Mouse (Mus musculus) brown adipose tissue, adult 24 weeks (tissue): ENCODE results near the gene Npffr2. TPM values are rescaled to one million over a fixed set of nuclear protein-coding genes. Genes with fewer than 3 reads are reported as not detected.

ENCODE experiments used
- H3K27ac ChIP-seq: fragments of 200-500 bp; replicated peaks from 2 replicates; pipeline ENCODE4 v1.5.1; 2012; ENCODE audit warnings: low read depth, mild to moderate bottlenecking, low read length
- H3K4me1 ChIP-seq: fragments of 200-500 bp; 2 replicates; pipeline ENCODE4 v1.6.1; 2012; ENCODE audit warnings: low read length, mixed read lengths; ENCODE audit not compliant: control insufficient read depth, insufficient read depth, insufficient read length
- H3K4me3 ChIP-seq: fragments of 200-500 bp; 2 replicates; pipeline ENCODE4 v1.5.1; 2012; ENCODE audit warnings: low read depth, mild to moderate bottlenecking, low read length, moderate library complexity; ENCODE audit not compliant: insufficient read depth
- polyA plus RNA-seq: library from polyadenylated mRNA; stranded (reverse); fragments of >200 nt; gene quantifications from 2 replicates; pipeline ENCODE4 v1.2.4, GENCODE M21; 2012; ENCODE audit not compliant: missing spikeins, insufficient read depth, insufficient read length

Gene Npffr2
- polyA plus RNA-seq, 1 experiment: not detected

DNA sequence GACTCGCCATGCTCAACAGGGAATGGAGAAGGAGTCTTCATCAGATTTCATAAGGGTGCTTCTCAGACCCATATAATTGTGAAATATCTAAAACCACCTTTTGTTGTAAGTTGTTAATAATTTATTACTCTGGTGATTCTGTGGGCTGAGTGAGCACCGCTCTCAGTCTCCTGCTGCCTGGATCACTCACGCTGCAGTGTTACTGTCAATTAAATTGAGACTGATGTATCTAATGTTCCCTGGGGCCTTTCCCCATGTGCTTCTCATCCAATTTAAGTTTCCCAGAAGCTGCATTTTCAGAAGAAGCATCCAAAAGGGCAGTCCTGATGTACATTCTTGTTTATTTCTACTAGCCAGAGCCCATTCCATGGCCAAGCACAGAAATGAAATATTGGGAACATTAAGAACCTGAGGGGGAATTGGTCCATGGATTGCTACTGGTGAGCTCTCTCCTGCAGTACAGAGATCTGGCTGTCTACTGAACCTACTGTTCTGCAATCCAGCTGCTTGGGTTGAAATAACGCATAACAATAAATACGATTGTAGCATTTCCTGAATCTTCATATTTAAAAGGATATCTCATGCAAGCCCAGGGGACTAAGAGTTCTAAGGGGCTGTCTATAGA lies 54.6 kb downstream of the Npffr2 start:
- no peak overlapping the region for H3K4me3 ChIP-seq
- H3K4me1 ChIP-seq: no peaks in the 10 kb centered on the region
- no peak overlapping the region for H3K27ac ChIP-seq

DNA sequence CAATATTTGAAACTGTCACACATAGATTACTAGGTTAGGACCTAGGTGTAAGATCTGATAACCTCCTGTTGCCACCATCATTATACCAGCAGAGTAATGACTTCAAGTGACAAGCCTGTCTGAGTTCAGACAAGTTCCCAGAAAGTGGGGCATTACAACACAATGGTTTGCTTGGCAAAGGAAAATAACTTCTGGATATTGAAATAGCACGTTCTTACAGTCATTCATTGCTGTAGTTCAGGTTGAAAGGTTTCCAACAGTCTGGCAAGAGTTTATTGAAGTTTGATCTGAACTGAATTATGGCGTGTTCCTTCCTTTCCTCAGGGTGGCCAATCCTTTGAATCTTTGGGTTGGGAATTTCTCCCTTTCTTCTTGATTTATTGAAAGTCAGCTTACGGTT lies 57.8 kb downstream of the Npffr2 start:
- Histone ChIP-seq H3K4me1 (no peaks in the 10 kb centered on the region), H3K27ac (no peak overlapping the region), H3K4me3 (no peak overlapping the region)

DNA sequence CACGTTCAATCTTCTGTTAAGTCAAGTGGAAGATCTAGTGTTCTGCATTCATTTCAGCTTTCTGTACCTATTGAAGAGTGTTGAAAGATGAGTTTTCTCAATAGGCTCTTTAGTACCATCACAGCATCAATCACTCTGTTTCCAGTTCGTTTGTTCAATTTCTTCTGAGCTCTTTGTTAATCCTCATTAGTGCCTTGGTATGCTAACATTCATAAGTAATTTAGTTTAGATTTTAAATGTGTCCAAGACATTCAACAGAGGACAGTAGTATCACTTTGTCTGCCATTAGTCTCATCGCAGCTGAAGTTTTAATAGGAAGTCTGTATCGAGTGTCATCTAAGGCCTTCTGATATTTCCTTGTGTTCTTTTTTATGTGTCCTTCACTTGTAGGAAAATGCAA lies 65.1 kb downstream of the Npffr2 start:
- H3K4me3 ChIP-seq: no peak overlapping the region
- H3K27ac ChIP-seq: no peak overlapping the region
- no peaks in the 10 kb centered on the region for H3K4me1 ChIP-seq

DNA sequence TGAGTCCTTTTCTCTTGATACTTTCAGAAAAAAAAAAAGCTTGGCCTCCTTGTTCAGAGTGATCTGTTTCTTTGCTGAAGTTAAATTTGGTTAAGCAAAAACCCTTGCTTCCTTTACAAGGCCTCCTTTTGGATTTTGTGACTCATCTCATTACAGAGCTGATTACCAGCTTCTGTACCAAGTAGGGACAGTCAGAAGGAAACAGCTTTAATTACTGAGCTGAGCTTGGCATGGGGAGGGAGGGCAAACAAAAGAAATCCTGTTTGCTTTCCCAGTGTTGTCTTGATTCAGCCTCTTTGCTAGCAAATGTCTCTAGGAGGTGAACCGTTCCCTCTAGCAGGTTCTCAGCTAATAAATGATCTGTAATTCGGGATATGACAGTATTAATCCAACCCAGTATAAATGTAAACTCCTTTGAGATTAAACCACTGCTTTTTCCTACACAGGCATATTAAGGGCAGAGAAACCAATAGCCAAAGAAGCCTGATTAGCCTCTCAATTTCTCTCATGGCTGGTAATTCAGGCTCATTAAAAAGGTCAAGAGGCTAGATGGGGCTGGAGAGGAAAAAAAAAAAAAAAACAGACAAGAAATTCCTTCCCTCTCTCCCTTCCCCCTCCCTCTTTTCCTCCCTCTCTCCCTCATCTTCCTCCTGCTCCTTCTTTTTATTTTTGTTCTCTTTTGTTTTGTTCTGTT lies 84.2 kb downstream of the Npffr2 start:
- Histone ChIP-seq H3K4me3 (no peak overlapping the region), H3K27ac (no peak overlapping the region), H3K4me1 (no peaks in the 10 kb centered on the region)

DNA sequence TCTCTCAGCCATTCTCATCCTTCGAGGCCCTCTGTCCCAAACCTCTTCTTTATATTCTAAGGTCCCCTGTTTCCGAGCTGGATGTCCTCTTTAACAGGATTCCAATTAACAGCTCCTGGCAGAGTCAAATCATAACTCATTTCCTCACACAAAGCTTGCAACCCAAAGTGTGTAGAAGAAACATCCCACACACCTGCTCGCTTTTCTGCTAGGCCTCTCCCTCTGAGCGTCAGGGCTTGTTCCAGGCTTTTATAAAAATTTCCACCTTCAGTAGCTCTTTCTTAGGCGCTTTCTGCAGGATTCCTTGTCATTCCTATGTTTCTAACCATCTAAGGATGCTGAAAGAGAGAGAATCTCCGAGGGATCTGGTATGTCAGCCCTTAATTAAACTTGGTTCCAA lies 85.0 kb downstream of the Npffr2 start:
- no peak overlapping the region for H3K4me3 ChIP-seq
- no peak overlapping the region for H3K27ac ChIP-seq
- no peaks in the 10 kb centered on the region for H3K4me1 ChIP-seq

DNA sequence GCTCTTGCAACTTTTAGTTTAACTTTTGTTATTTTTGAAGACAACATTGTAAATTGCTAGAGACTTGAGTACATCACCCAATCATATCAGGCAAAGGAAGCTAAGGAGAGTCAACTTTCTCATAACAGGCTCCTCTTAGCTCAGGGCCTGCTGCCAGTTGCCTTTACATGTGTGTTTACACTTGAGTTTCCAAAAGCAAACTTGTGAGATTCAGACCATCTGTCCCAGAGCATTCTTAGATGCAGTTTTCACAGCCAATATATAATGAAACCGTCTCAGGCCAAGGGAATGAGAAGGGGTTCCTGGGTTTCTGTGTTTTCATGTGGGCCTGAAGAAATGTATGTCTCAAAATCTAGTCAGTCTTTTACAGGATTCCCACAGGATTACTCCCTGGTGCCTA lies 104.4 kb downstream of the Npffr2 start:
- Histone ChIP-seq H3K27ac (no peak overlapping the region), H3K4me1 (no peaks in the 10 kb centered on the region), H3K4me3 (no peak overlapping the region)

Other genes starting within 250 kb of the Npffr2 start
- 2.5 TPM in 1 of 2 replicates, not detected in the other for gene Gc, start 69.5 kb upstream of the Npffr2 start, polyA plus RNA-seq